Comparison of ENCODE assay signal across 9 mouse cellular contexts in genomic region chr14:17632887-17633522, GRCm38 (mm10). TPM values are rescaled to one million over a fixed set of nuclear protein-coding genes. Genes with fewer than 3 reads are reported as not detected.
DNase-seq lines count a peak whose midpoint lies in the region; ATAC-seq and TF ChIP-seq lines count a peak whose summit lies in the region.
"Had no signal": no experiment of that assay in that cellular context is flagged by ENCODE, and none has a peak within 500 bp of the region (broad histone marks: within the 10 kb centered on the region; RNA-seq: fewer than 3 reads in every experiment).

No protein-coding gene starts in this region.

- no peaks in the 10 kb centered on the region for H3K9me3 ChIP-seq in forebrain, postnatal 0 days (ENCODE audit: low read length)

- H3K4me1 ChIP-seq in forebrain, postnatal 0 days (ENCODE audit: insufficient read depth), result no peaks in the 10 kb centered on the region

- peak overlapping the region; percentile 13; the same call in 1 of the 2 replicates for H3K4me2 ChIP-seq in forebrain, postnatal 0 days (ENCODE audit: low read depth)

- H3K9ac ChIP-seq in forebrain, postnatal 0 days, result no peak overlapping the region

- intact Hi-C loops in heart, postnatal 36 days (cut with DNase I), result no loop called here

- no peaks in the 10 kb centered on the region for H3K36me3 ChIP-seq in forebrain, postnatal 0 days (ENCODE audit: insufficient read depth)

- TF ChIP-seq CTCF in forebrain, postnatal 0 days (IDR thresholded peaks at IDR 0.05; ENCODE audit: low read depth), result no peak

- WGBS in forebrain, postnatal 0 days, result 7% methylated on average over 19 of the region's 19 CpGs

- H3K27ac ChIP-seq in forebrain, postnatal 0 days (ENCODE audit: low read depth, low read length), result no peak overlapping the region

- peak; percentile 82 for ATAC-seq in forebrain, postnatal 0 days
- ATAC-seq in erythroblast, adult 5-6 weeks (replicated peaks; ENCODE audit: low FRiP score, poor library complexity, severe bottlenecking), result no peak
- ATAC-seq: Patski had no signal

- peak; percentile 21 for DNase-seq in ES-CJ7 (ENCODE audit: low read depth, low spot score)
- DNase-seq in cerebellum, adult 11 months, result peak; percentile 21
- DNase-seq in forebrain, postnatal 0 days, result no peak
- peak; percentile 69 to 71 for DNase-seq in heart, postnatal 36 days
- peak; percentile 65 to 77 for DNase-seq in kidney, postnatal 4 days
- DNase-seq in lung, postnatal 14 days, result peak; percentile 62
- peak; percentile 38 for DNase-seq in right cerebral cortex, postnatal 25 days

- no peak overlapping the region for H3K4me3 ChIP-seq in forebrain, postnatal 0 days (ENCODE audit: low read depth, low read length)

- H3K27me3 ChIP-seq in forebrain, postnatal 0 days (ENCODE audit: insufficient read depth, low read length), result no peaks in the 10 kb centered on the region

RNA-seq across cellular contexts. Expression of gene Thrb, which starts 27.1 kb away (rescaled TPM):
- 6.2 and 10.8 TPM in 2 replicates for total RNA-seq in forebrain, postnatal 0 days (2014; rRNA removed)
- polyA plus RNA-seq in forebrain, postnatal 0 days (2015; fragmentation: Nextera tagmentation; extraction: Ambion mirVana), result 1.4 and 3.3 TPM in 2 replicates
- 10 to 100 TPM; 30.3 to 33.9 TPM for total RNA-seq in heart, postnatal 36 days (2021)
- not detected in 2 replicates for total RNA-seq in erythroblast, adult 5-6 weeks (2015; ENCODE audit: low replicate concordance)
- not detected in 2 replicates for total RNA-seq in erythroblast, adult 5-6 weeks (2017; ENCODE audit: low replicate concordance)
